Mouse (Mus musculus) layer of hippocampus, adult 2 months (tissue): Measurements from ENCODE around the gene Itga6. TPM values are rescaled to one million over a fixed set of nuclear protein-coding genes. Genes with fewer than 3 reads are reported as not detected.

Source experiments
- DNase-seq, 2 experiments: peaks; one replicate each; pipeline ENCODE4 v3.0.0; 2022; ENCODE audit warnings: low spot score in 2 of 2
- H3K27ac ChIP-seq: fragments of 200-600 bp; 2 replicates; pipeline ENCODE4 v1.8.1; 2022
- H3K4me3 ChIP-seq: fragments of 200-600 bp; 2 replicates; pipeline ENCODE4 v1.8.1; 2022; ENCODE audit warnings: mild to moderate bottlenecking
- CTCF ChIP-seq: fragments of 200-600 bp; conservative IDR thresholded peaks from 2 replicates; pipeline ENCODE4 v1.8.1; 2022; ENCODE audit warnings: antibody characterized with exemption, mild to moderate bottlenecking, moderate library complexity
- total RNA-seq, 2 experiments: library from RNA; stranded (reverse); gene quantifications; 2 replicates each; pipeline ENCODE4 v1.2.3; 2021

The Itga6 gene
- total RNA-seq, 2 experiments from 2014 or later: 21.1 to 25.8 TPM

- DNase-seq: no peak
- Histone ChIP-seq H3K27ac (no peak overlapping the region), H3K4me3 (no peak overlapping the region)
- TF ChIP-seq CTCF: no peak
Observed at GRCm38 (mm10) chr2:71805611-71806567, 60.5 kb downstream of the Itga6 start.

- Histone ChIP-seq H3K27ac (no peak overlapping the region), H3K4me3 (no peak overlapping the region)
- TF ChIP-seq CTCF: no peak
- DNase-seq: no peak
Observed at GRCm38 (mm10) chr2:71809289-71809860, 64.0 kb downstream of the Itga6 start.

GRCm38 (mm10) chr2:71810010-71810409, 64.6 kb downstream of the Itga6 start:
- TF ChIP-seq CTCF: no peak
- Histone ChIP-seq H3K4me3 (no peak overlapping the region), H3K27ac (no peak overlapping the region)
- DNase-seq: no peak

GRCm38 (mm10) chr2:71810906-71811305, 65.5 kb downstream of the Itga6 start:
- Histone ChIP-seq H3K4me3 (no peak overlapping the region), H3K27ac (0 out of 2 replicates have a peak overlapping the region, but pooled peaks have one; percentile 23)
- no peak for DNase-seq
- no peak for TF ChIP-seq CTCF

- H3K27ac ChIP-seq: peak overlapping the region; percentile 53
- peak; percentile 99 for TF ChIP-seq CTCF
- peak overlapping the region; percentile 29; the same call in 1 of the 2 replicates for H3K4me3 ChIP-seq
- DNase-seq: peak; percentile 91
Observed at GRCm38 (mm10) chr2:71812221-71813021, 67.0 kb downstream of the Itga6 start.

- no peak for DNase-seq
- no peak for TF ChIP-seq CTCF
- peak overlapping the region; percentile 29; the same call in 1 of the 2 replicates for H3K4me3 ChIP-seq
- peak overlapping the region; percentile 36 for H3K27ac ChIP-seq
Observed at GRCm38 (mm10) chr2:71813022-71813358, 67.6 kb downstream of the Itga6 start.

GRCm38 (mm10) chr2:71813371-71813770, 68.0 kb downstream of the Itga6 start:
- Histone ChIP-seq H3K4me3 (no peak overlapping the region), H3K27ac (peak overlapping the region; percentile 43; the same call in 1 of the 2 replicates)
- no peak for DNase-seq
- no peak for TF ChIP-seq CTCF

GRCm38 (mm10) chr2:71814016-71814415, 68.6 kb downstream of the Itga6 start:
- TF ChIP-seq CTCF: no peak
- Histone ChIP-seq H3K4me3 (no peak overlapping the region), H3K27ac (peak overlapping the region; percentile 43; the same call in 1 of the 2 replicates)
- DNase-seq: no peak

GRCm38 (mm10) chr2:71815279-71815678, 69.9 kb downstream of the Itga6 start:
- Histone ChIP-seq H3K4me3 (no peak overlapping the region), H3K27ac (no peak overlapping the region)
- no peak for TF ChIP-seq CTCF
- no peak for DNase-seq

GRCm38 (mm10) chr2:71816391-71817041, 71.1 kb downstream of the Itga6 start:
- peak; percentile 78 for TF ChIP-seq CTCF
- DNase-seq: peak; percentile 39 to 53
- H3K27ac ChIP-seq: no peak overlapping the region
- H3K4me3 ChIP-seq: no peak overlapping the region

- TF ChIP-seq CTCF: no peak
- Histone ChIP-seq H3K4me3 (no peak overlapping the region), H3K27ac (no peak overlapping the region)
- DNase-seq: no peak
Observed at GRCm38 (mm10) chr2:71824146-71824545, 78.7 kb downstream of the Itga6 start.

GRCm38 (mm10) chr2:71827711-71828110, 82.3 kb downstream of the Itga6 start:
- Histone ChIP-seq H3K27ac (no peak overlapping the region), H3K4me3 (no peak overlapping the region)
- DNase-seq: no peak
- TF ChIP-seq CTCF: no peak

- no peak for DNase-seq
- no peak overlapping the region for H3K4me3 ChIP-seq
- H3K27ac ChIP-seq: no peak overlapping the region
- no peak for TF ChIP-seq CTCF
Observed at GRCm38 (mm10) chr2:71828928-71829327, 83.5 kb downstream of the Itga6 start.
